Mouse (Mus musculus): Measurements from ENCODE around the gene Cbwd1.
"Not testable (repeated sequence)": the region's sequence is repeated elsewhere in the genome, so short reads cannot be mapped to it uniquely, and the experiment has no call there.

Gene Cbwd1

DNA sequence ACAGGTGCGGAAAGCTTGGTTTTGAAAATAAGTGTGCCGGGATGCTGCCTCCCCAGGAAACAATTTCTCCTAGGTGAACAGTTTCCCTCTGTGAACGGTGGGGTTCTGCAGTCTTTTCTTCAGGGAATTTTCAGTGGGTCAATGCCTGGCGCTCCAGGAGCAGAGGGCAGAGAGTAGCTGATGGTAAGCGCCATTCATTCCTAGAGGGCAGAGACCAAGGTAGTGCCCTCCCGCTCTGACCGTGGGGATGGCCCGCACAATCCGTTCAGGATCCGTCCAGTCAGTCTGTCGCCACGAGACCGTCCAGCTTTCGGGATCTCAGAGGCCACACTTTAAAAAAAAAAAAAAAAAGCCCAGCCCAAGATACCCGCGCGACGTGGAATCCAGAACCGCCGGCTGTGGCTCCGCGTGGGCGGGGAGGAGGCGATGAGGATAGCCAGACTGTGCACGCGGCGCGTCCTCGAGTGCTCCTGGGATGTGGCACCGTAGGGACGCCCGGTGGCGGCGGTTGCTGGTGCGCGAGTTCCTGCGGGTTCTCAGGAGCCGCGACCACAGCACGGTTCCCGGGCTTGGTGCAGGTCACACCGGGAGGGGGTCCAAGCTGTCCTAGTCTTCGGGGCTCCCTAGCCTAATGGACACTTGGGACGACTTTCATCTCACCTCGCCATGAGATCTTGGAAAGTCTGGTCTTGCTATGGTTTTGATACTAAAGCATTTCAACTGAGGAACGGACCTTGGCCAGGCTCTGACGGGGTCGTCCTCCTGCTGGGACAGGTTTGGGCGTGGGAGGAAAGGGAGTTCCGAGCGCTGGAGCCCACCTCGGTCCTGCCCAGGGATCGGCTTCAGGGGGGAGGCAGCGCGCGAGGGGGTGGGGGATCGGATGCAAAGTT is 64.2 kb downstream of the Cbwd1 start:
- DNase-seq (ENCODE audit: low spot score): peak; percentile 51

DNA sequence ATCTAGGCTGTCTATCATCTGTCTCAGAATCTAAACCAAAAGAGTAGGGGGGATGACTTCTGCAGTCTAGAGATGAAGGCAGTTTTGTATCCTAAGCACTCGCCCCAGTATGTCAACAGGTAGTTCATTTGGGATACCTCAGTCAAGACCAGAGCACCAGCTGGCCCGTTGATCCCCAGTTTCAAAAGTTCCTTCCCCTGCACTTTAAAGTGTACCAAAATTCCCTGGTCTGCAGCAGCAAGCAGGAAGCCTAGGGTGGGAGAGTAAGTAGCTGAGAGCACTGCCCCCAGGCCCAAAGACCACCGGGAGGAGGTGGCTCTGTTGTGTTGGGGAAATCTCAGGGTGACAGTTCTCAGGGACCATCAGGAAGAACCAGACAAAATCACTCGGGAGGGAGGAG is 64.9 kb downstream of the Cbwd1 start:
- no peak for DNase-seq (ENCODE audit: low spot score)

- DNase-seq (ENCODE audit: low spot score): no peak
Observed at GRCm38 (mm10) chr19:24886888-24887287, 74.5 kb downstream of the Cbwd1 start.

- peak; percentile 90 for DNase-seq (ENCODE audit: low spot score)
Observed at GRCm38 (mm10) chr19:24885504-24885903, 75.9 kb downstream of the Cbwd1 start.

DNA sequence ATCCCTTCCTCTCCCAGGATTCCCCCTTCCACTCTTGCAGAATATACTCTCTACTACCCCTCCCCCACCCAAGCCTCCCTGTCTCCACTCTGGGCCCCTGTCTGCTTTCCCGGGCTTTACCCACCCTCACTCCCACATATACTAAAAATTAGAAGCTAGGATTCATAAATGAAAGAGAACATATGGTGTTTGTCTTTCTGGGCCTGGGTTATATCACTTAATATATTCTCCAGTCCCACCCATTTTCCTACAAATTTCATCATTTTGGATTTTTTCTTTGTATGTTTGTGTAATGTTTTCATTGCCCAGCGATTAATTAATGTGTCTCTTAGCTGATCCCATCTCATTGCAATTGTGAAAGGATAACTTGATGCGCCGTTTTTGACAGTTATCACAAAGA is 80.2 kb downstream of the Cbwd1 start:
- no peak for DNase-seq (ENCODE audit: low spot score)

- DNase-seq (ENCODE audit: low spot score): not testable (repeated sequence)
Observed at GRCm38 (mm10) chr19:24875129-24875870, 86.1 kb downstream of the Cbwd1 start, which contains the start of gene Gm10053. TSS of gene Gm10053 (plus strand) at chr19:24875686.

DNA sequence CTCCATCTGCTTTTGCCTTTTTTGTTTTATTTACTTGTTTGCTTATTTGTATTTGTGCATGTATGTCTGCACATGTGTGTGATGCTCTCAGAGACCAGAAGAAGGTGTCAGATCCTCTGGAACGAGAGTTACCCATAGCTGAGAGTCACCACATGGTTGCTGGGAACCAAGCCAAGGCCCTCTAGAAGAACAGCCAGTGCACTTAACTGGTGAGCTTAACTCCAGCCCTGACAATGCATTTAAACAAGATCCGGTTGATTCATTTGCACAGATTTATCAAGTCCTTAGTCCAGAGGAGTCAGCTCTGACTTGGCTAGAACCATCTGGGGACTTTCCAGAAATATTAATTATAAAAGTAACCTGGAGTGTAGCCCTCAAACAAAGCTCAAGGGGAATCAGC is 87.5 kb downstream of the Cbwd1 start:
- no peak for DNase-seq (ENCODE audit: low spot score)

- peak; percentile 95 for DNase-seq (ENCODE audit: low spot score)
Observed at GRCm38 (mm10) chr19:24871037-24871635, 90.3 kb downstream of the Cbwd1 start.
